Mouse (Mus musculus) kidney, adult 10 weeks (tissue): Measurements from ENCODE around the gene Nt5c1a. TPM values are rescaled to one million over a fixed set of nuclear protein-coding genes. Genes with fewer than 3 reads are reported as not detected.

Experiments used
- polyA plus RNA-seq: library from polyadenylated mRNA; stranded (reverse); fragments of 350-450 nt; fragmentation: Illumina TruSeq; extraction: RNeasy Lipid Tissue Mini Kit (QIAGEN cat#74804); gene quantifications from one replicate; pipeline ENCODE4 v1.2.3, GENCODE M21; 2014; ENCODE audit warnings: low read depth, low replicate concordance

The Nt5c1a gene
- polyA plus RNA-seq = not detected

DNA sequence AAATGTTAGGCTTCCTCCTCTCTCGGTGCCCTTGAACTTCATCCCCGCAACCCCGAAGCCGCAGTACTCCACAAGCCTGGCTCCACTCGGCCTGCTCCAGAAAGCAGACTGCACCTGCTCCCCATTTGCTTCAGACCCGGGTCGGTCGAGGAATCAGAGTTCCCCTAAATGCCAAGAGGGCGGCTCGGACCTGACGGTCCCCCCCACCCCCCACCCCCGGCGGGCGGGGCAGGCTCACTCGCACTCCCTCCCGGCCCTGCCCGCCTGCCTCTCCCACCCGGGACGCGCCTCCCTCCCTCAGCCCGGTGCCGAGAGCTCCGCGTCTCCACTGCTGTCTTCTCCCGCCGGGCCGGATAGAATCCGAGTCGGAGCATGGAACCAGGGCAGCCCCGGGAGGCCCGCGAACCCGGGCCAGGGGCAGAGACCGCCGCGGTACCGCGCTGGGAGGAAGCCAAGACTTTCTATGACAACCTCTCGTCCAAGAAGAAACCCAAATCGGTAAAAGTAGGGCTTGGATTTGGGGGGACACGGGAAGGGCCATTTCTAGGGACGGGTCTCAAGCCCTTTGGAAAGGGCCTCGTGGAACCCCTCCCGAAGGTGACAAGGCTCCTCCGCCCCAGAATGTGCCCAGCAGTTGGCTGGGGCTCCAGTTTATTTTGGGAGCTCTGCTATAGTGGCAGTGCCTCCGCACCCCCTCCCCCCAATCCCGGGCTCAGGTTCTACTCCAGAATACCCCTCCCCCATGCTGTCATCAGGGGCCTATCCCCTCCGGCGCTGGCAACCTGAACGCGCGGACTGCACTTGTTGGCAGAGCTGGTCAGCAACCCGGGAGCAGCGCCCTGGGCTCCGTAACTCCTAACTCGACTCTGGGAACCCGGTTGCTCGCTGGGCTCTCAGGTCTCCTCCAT lies at the start of gene Nt5c1a:
Gene Nt5c1a (plus strand): TSS at position 319 of the 908 bp plus-strand sequence.

DNA sequence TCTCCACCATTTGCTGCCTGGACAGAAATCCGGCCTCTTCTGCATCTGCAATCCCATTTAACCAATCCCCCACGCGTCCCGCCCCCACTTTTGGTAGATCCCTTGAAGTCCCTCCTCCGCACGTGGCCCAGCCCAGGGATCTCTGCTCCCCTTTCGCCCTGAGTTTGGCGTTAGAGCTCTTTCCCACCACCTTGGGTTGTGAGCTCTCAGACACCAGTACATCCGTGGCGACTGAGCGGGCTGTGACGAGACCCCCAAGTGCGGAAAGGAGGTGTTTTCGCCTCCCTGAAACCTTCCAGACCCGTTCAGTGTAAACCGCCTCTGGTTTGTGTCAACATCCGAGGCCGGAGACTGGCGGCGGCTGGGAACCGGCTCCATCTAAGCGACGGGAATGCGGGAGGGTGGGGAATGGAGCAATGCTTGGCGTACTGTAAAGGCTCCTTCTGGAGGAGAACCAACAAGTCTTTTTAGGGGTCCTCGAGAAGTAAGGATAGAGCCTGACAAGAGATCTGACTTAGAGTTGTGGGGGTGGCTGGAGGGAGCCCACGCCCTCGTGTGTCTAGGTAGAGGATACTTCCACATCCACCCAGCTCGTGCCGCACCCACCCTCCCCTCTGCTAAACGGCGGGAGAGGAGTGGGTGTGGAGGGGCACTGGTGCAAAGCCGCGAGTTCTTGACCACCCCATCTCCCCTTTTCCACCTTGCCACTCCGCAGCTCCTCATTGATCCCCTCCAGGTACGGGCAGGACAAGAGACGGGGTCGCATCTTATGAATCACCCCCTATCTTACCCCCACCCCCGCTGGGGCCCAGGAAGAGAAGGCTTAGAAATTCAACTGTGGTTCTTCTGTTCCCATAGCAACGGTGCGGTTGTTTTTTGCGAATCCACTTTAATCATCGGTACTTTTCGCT lies 18.7 kb upstream of the Nt5c1a start, which contains the start of gene Hpcal4:
Gene Hpcal4 (plus strand): TSS at position 900 of the 911 bp plus-strand sequence.

DNA sequence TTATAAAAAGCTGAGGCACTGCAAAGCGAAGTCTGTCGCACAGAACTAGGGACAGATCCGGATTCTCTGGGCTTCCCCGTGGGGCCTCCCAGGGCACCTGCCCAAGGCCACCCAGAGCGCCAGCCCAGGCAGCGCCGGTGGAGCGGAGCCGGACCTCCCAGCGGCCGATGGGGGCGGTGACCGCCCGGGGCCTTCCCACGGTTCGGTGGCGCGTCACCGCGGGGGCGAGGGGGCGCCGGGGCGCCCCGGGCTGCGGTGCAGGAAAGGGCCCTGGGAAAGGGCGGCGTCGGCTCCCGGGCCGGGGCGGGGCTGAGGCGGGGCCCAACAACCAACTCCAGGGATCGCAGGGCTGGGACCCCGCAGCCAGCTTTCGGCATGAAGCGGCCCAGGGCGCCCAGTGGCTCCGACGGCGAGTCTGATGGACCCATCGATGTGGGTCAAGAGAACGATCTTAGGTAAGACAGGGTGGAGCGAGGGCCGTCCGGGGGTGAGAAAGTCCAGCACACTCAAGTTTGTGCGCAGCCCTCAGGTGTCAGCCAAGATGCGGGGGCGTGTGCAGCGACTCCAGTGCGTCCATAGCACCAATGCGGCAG lies 32.3 kb downstream of the Nt5c1a start, which contains the start of gene Heyl:
Gene Heyl (plus strand): TSS at position 65 of the 593 bp plus-strand sequence.

DNA sequence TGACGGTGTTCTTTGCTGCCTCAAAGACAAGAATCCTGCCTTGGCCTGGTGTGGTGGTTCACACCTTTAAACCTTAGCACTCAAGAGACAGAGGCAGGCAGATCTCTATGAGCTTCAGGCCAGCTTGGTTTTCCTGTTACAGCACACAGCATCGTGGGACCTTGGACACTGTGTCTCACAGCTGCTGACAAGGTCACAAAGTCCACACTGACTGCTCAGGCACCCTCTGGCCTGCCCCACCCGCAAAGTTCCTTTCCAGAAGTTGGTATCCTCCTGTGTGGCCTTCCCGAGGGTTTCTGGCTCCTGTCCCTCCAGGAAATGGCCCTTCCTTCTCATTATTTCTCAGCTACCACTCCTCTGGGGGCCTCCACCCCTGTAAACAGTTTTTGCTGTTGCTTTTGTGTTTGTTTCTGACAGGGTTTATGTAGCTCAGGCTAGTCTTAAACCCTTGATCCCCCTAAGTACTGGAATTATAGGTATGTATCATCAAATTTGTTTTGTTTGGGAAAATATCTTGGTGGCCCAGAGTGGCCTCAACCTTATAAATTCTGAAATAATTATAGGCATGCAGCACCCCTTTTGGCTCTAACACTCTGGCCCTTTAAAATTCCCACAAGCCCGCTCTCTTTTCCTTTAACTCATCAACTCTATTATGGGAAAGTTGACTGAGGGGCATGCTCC lies 60.6 kb downstream of the Nt5c1a start, which contains the start of gene Pabpc4:
Gene Pabpc4 (plus strand): TSS at position 631 of the 681 bp plus-strand sequence.

Other genes starting within 250 kb of the Nt5c1a start
- 1.3 TPM for gene Mfsd2a, start 240.3 kb upstream of the Nt5c1a start, polyA plus RNA-seq
- 0.32 TPM for gene Mycl, start 205.9 kb upstream of the Nt5c1a start, polyA plus RNA-seq
- 11.8 TPM for gene Trit1, start 184.9 kb upstream of the Nt5c1a start, polyA plus RNA-seq
- not detected for gene Bmp8b, start 96.3 kb upstream of the Nt5c1a start, polyA plus RNA-seq
- not detected for gene Oxct2b, start 85.2 kb upstream of the Nt5c1a start, polyA plus RNA-seq
- gene Ppie, start 61.6 kb upstream of the Nt5c1a start, polyA plus RNA-seq = 9.7 TPM
- 0.61 TPM for gene Hpcal4, start 18.3 kb upstream of the Nt5c1a start, polyA plus RNA-seq
- gene Heyl, start 32.1 kb downstream of the Nt5c1a start, polyA plus RNA-seq = 1.3 TPM
- 23.6 TPM for gene Pabpc4, start 60.8 kb downstream of the Nt5c1a start, polyA plus RNA-seq
- gene Oxct2a, start 122.1 kb downstream of the Nt5c1a start, polyA plus RNA-seq = not detected
- 0.24 TPM for gene Bmp8a, start 141.7 kb downstream of the Nt5c1a start, polyA plus RNA-seq